Mouse (Mus musculus) heart, adult 2 months (tissue): ENCODE results near the gene Gak. TPM values are rescaled to one million over a fixed set of nuclear protein-coding genes. Genes with fewer than 3 reads are reported as not detected.

Experiments used
- DNase-seq, 2 experiments: peaks; one replicate each; pipeline ENCODE4 v3.0.0; 2021
- H3K27ac ChIP-seq: fragments of 200-600 bp; 2 replicates; pipeline ENCODE4 v1.8.1; 2022
- H3K27me3 ChIP-seq: fragments of 200-500 bp; 2 replicates; pipeline ENCODE4 v1.6.1; 2012; ENCODE audit warnings: mild to moderate bottlenecking, low read length, inconsistent platforms, mixed read lengths; ENCODE audit not compliant: control insufficient read depth, insufficient read depth
- H3K36me3 ChIP-seq: fragments of 200-500 bp; 2 replicates; pipeline ENCODE4 v1.6.1; 2012; ENCODE audit warnings: low read length, inconsistent platforms; ENCODE audit not compliant: control insufficient read depth, insufficient read depth
- H3K4me1 ChIP-seq: fragments of 200-500 bp; 2 replicates; pipeline ENCODE4 v1.6.1; 2011; ENCODE audit warnings: low read length; ENCODE audit not compliant: control insufficient read depth, insufficient read depth
- H3K4me3 ChIP-seq: fragments of 200-600 bp; 2 replicates; pipeline ENCODE4 v1.8.1; 2022
- H3K79me2 ChIP-seq: fragments of 200-500 bp; replicated peaks from 2 replicates; pipeline ENCODE4 v1.6.1; 2012; ENCODE audit warnings: mild to moderate bottlenecking, inconsistent platforms, low read length, moderate library complexity, mixed read lengths; ENCODE audit not compliant: control insufficient read depth, insufficient read depth
- H3K9ac ChIP-seq: fragments of 200-500 bp; 2 replicates; pipeline ENCODE4 v1.6.1; 2012; ENCODE audit warnings: low read depth, mild to moderate bottlenecking, control low read depth, inconsistent platforms, low read length, mixed read lengths
- CTCF ChIP-seq: fragments of 200-600 bp; IDR thresholded peaks from 2 replicates; pipeline ENCODE4 v1.8.1; 2022; ENCODE audit warnings: antibody characterized with exemption, mild to moderate bottlenecking, moderate library complexity
- EP300 ChIP-seq: fragments of 200-500 bp; IDR thresholded peaks from 2 replicates; pipeline ENCODE4 v1.6.1; 2011; ENCODE audit warnings: low read depth, low read length, control low read depth; ENCODE audit not compliant: insufficient read depth
- POLR2A ChIP-seq: fragments of 200-500 bp; IDR thresholded peaks from 2 replicates; pipeline ENCODE4 v1.6.1; 2011; ENCODE audit warnings: mild to moderate bottlenecking, low read depth, low read length, control low read depth; ENCODE audit not compliant: insufficient read depth
- WGBS: fragments of 180-500 bp; shearing (Covaris S2); methylation state at CpG from one replicate; pipeline ENCODE4 v1.1.7; 2018; 5-methylcytosine and 5-hydroxymethylcytosine counted together
- intact Hi-C: fragments of 180-260 bp; cut with DNase I; formaldehyde crosslinking; loops from one replicate; pipeline ENCODE4 v1.15.1; 2025
- polyA plus RNA-seq: library from polyadenylated mRNA; depleted of rRNA; stranded (reverse); fragments of >200 nt; gene quantifications from 2 replicates; pipeline ENCODE4 v1.2.3, GENCODE M21; 2012
- total RNA-seq, 2 experiments: library from RNA; stranded (reverse); gene quantifications; 2 replicates each; pipeline ENCODE4 v1.2.3; 2021

Gak gene
- total and polyA plus RNA-seq, 3 experiments, result 19.6 to 23.3 (median 20.4) TPM

DNA sequence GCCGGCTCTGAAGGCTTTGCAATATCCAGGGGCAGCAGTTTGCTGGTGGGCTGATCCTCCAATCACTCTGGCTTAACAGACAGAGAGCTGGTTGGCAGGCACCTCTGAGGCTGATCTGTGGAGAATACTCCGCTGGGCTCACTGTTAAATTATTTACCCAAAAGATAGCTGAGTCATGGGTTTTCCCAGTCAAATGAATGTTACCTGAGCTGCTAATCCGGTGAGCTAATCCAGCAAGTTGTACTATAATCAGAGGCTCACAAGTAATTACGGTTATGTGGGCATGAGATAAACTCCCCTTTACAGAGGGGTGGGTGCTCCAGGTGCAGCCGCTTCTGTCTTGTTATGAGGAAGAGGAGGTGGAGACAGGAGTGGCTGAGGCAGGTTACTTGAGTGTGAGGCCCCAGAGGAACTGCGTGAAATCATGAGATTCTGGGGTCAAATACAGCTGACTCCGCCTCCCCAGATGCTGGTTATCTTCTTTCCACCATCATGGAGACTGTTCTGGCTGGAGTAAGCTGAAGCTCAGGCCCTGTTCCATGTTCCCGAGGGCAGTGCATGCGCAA lies 45.8 kb upstream of the Gak start, which contains the start of gene Slc26a1:
Gene Slc26a1 (minus strand): TSS at position 319 of the 566 bp plus-strand sequence.
- no peak for TF ChIP-seq POLR2A
- no peak for TF ChIP-seq CTCF
- TF ChIP-seq EP300, result no peak
- H3K4me1 ChIP-seq, result peaks cover 2% of the 10 kb centered on the region; the same call in 1 of the 2 replicates
- H3K27me3 ChIP-seq, result no peaks in the 10 kb centered on the region
- WGBS, result 83% methylated on average over 9 of the region's 9 CpGs
- H3K36me3 ChIP-seq, result no peaks in the 10 kb centered on the region
- H3K27ac ChIP-seq, result no peak within 1 kb of the TSS
- H3K9ac ChIP-seq, result no peak within 1 kb of the TSS
- intact Hi-C loops, result no loop called here
- no peaks in the 10 kb centered on the region for H3K79me2 ChIP-seq
- no peak for DNase-seq
- H3K4me3 ChIP-seq, result no peak within 1 kb of the TSS

- no peak for TF ChIP-seq POLR2A
- no peak for TF ChIP-seq CTCF
- TF ChIP-seq EP300, result no peak
- Histone ChIP-seq H3K27ac (no peak overlapping the region), H3K4me1 (peaks cover 4% of the 10 kb centered on the region), H3K9ac (no peak overlapping the region), H3K36me3 (no peaks in the 10 kb centered on the region), H3K27me3 (no peaks in the 10 kb centered on the region), H3K4me3 (no peak overlapping the region), H3K79me2 (no peaks in the 10 kb centered on the region)
- 81% methylated on average over 2 of the region's 2 CpGs for WGBS
- no peak for DNase-seq
- intact Hi-C loops, result no loop called here
Measured at GRCm38 (mm10) chr5:108674624-108675023, 45.1 kb upstream of the Gak start.

GRCm38 (mm10) chr5:108671757-108672156 lies 42.2 kb upstream of the Gak start:
- no peaks in the 10 kb centered on the region for H3K79me2 ChIP-seq
- DNase-seq, result no peak
- WGBS, result 93% methylated on average over 12 of the region's 12 CpGs
- peaks cover 2% of the 10 kb centered on the region for H3K4me1 ChIP-seq
- no peaks in the 10 kb centered on the region for H3K36me3 ChIP-seq
- intact Hi-C loops, result loop anchor here (2.0 kb wide), 1 partner anchor 55 kb away; no protein-coding TSS in a partner anchor
- no peaks in the 10 kb centered on the region for H3K27me3 ChIP-seq
- no peak for TF ChIP-seq EP300
- TF ChIP-seq CTCF, result 0 out of 2 replicates have a peak, but pooled peaks have one; percentile 5
- TF ChIP-seq POLR2A, result no peak
- no peak overlapping the region for H3K27ac ChIP-seq
- H3K4me3 ChIP-seq, result no peak overlapping the region
- no peak overlapping the region for H3K9ac ChIP-seq

GRCm38 (mm10) chr5:108670785-108671184 lies 41.2 kb upstream of the Gak start:
- intact Hi-C loops, result loop anchor here (2.0 kb wide), 1 partner anchor 56 kb away; no protein-coding TSS in a partner anchor
- no peak overlapping the region for H3K4me3 ChIP-seq
- H3K36me3 ChIP-seq, result no peaks in the 10 kb centered on the region
- H3K4me1 ChIP-seq, result peaks cover 2% of the 10 kb centered on the region
- TF ChIP-seq EP300 (no peak), CTCF (peak; percentile 59), POLR2A (no peak)
- H3K27me3 ChIP-seq, result no peaks in the 10 kb centered on the region
- no peak for DNase-seq
- no peaks in the 10 kb centered on the region for H3K79me2 ChIP-seq
- H3K9ac ChIP-seq, result no peak overlapping the region
- no peak overlapping the region for H3K27ac ChIP-seq

DNA sequence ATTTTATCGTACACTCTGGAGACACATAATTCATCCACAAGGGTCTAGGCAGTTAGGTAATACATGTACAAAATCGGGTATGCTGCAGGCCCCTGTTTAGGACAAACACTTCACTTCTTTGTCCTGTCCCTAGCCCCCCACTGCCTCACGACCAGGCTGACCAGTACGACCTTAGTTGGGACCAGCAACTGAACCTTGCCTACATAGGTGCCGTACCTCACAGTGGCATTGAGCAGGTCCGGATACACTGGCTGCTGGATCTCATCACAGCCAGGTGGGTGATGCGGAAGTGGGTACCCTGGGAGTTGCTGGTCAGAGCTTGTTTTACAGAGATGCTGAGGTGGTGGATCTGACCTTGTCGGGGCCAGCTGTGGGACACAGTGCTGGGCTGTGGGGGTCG lies 40.4 kb upstream of the Gak start:
- no peaks in the 10 kb centered on the region for H3K36me3 ChIP-seq
- peak overlapping the region; percentile 99; the same call in 1 of the 2 replicates for H3K27ac ChIP-seq
- no peaks in the 10 kb centered on the region for H3K79me2 ChIP-seq
- TF ChIP-seq EP300 (no peak), POLR2A (no peak), CTCF (no peak)
- H3K9ac ChIP-seq, result no peak overlapping the region
- peaks cover 2% of the 10 kb centered on the region for H3K4me1 ChIP-seq
- DNase-seq, result no peak
- 74% methylated on average over 9 of the region's 9 CpGs for WGBS
- peak overlapping the region; percentile 69 for H3K4me3 ChIP-seq
- intact Hi-C loops, result loop anchor here (2.0 to 10.0 kb wide), 4 partner anchors 41 to 1195 kb away; partner anchors contain the start of genes Dr1, Gak and Tmem175
- no peaks in the 10 kb centered on the region for H3K27me3 ChIP-seq
